Mouse (Mus musculus): ENCODE measurements around the gene Hibch.
A peak's percentile ranks its signal among the peaks of the same experiment; 100 is the strongest.
"Not testable (repeated sequence)": the region's sequence is repeated elsewhere in the genome, so short reads cannot be mapped to it uniquely, and the experiment has no call there.

Hibch gene

DNA sequence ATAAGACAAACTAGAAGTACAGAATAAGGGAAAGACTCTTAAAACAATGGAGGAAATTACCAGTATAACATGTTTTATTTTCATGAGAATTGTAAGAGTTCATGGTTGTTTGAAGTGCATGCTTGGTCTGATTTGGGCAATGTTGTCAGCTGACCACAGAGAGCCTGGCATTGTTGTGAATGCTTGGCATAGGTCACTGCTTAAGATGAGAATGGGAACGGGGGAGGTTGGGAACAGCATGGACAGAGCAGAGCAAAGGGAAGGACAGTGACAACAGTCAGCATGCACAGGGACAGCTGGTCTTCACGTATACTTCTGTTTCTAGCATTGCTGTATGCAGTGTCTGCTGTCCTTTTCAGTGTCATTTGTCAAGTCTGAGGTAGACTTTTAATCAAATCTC, 39.5 kb downstream of the Hibch start:
- DNase-seq (ENCODE audit: low read depth, low spot score): no peak

DNA sequence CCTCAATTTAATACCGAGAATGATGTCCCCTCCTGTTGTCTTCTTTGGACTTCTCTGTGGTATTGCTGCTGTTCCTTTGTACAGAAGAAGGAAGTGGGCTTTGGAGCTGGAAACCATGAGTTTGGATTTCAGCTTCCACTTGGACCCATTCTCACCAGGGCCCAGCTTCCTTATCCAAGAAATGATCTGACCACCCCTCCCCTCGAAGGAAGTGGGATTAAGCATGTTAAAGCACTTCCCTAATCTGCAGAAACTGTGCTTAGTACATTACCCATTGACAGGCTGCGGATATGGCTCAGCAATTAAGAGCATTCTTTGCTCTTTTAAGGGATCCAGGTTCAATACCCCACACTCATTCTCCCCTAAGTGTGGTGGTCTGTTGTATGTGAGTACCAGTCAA, 65.1 kb downstream of the Hibch start:
- no peak for DNase-seq (ENCODE audit: low read depth, low spot score)

DNA sequence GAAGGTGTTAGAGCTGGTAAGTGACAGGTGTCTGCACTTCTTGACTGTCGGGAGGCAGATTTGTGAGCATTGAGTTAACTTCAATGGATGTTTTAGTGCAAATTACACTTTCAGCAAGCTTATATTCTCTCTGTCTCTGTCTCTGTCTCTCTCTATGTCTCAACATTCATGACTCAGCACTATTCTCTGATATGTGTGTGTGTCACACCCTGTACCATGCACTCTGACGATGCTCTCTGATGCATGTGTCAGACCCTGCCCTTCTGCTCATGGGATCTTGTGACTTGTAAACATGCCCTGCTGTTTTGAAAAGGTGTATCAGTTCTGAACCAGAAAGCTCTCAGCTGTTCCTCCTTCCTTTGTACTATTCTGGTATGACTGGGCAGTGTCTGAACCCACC, 71.9 kb downstream of the Hibch start:
- no peak for DNase-seq (ENCODE audit: low read depth, low spot score)

DNA sequence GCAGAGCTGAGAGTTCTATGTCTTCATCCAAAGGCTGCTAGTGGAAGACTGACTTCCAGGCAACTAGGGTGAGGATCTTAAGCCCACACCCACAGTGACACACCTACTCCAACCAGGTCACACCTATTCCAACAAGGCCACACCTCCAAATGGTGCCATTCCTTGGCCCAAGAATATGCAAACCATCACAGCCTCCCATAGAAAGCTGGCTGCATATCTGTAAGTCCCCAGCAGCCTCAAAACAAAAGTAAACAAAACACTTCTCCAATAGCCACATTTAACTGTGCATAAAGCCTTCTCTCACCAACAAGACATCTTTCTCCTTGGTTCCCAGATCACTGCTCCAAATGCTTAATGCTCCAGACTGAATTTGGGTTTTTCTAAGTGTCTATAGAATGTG, 74.2 kb downstream of the Hibch start:
- not testable (repeated sequence) for DNase-seq (ENCODE audit: low read depth, low spot score)

DNA sequence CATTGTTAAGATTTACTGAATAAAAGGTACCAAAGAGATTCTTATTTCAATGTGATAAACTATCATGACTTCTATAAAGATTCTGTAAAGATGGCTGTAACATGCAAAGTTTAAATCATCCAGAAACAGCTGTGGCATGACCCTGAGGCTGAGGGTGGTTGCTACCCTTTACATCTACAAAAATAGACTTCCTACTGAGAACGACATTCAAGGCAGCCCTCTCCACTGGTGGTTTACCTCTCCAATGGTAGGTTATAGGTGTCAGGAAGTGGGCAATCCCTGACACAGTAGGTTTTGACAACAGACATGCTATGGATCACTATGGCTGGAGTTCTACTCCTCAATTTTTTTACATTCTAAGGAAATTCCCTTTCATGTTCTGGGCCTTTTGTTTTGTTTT, 79.8 kb downstream of the Hibch start:
- not testable (repeated sequence) for DNase-seq (ENCODE audit: low read depth, low spot score)

DNA sequence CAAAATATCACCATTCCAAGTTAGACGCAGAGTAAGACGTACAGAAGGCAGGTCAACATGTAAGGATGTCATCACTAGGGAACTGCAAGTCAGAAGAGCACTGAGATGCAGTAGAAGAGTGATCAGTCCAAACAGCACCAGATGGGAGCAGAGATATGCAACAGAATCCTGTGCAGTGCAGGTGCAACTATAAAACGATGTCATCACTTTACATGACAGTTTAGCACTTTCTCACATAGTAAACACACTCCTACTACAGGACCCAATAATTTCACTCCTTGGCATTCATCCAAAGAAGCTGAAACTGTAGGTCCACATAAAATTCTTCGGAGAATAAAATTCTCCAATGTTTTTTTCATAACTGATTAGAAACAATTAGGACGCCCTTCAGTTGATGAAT, 89.8 kb downstream of the Hibch start:
- DNase-seq (ENCODE audit: low read depth, low spot score): no peak

DNA sequence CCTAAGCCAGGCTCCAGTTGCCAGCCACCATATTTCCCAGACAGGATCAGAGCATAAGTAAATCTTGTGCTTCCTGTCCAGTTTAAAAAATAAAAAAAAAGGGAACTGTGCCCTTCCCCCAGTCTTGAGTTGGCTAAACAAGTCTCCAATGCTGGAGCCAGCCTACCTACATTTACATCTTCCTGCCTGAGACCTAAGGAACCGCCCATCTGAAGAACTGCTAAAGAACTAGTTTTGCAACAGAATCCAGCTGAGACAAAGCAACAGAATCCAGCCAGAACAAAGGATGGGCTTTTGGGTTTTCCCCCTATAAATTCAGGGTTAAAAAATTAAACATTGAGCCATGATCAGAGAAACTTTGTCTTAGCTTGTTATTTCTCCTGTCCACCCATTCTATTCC, 94.3 kb downstream of the Hibch start:
- DNase-seq (ENCODE audit: low read depth, low spot score): no peak

DNA sequence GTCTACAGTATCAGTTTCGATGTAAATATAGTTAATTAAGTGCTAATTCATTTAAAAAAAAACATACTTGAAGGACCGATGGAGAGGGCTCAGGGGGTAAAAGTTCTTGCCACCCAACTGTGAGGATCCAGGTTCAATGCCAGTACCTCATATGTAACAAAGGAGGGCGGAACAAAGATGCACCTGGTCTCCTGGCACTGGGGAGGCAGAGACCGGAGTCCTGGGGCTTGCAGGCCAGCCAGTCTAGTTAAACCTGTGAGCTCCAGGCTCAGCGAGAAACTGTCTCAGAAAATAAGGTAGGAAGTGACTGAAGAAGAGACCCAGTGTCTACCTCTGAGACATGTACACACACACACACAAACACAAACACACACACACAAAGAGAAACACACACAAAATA, 103.2 kb downstream of the Hibch start:
- DNase-seq (ENCODE audit: low read depth, low spot score): no peak

DNA sequence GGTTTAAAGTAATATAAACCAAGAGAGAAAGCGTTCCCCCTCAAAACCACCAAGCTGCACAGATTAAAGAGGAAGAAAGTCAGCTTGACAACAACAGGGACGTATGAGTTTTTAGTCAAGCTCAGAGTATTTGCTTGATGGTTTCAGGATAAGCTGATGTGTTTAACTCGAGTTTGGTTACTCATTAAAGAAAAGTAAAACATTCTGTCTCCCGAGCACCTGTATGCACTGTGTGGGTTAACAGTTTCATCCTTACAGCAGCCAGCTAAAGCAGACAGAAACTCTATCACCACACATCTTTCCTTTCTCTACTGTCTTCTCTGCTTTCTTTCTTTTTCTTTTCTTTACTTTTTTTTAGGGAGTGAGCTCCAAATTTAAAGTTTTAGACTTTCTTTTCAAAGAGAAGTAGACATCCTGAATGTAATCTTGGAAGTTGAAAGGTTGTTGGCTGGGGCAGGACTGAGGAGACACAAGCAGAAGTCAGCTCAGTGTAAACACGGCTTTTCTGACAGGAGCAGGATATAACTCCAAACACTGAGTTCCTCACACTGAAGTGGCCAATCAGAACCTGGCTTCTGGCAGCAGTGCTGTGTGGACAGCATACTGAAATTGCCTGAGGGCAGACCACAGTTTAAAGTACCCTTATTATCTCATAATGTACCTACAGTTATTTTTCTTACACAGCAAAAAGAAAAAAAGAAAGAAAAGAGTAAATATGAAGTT, 106.6 kb downstream of the Hibch start:
- DNase-seq (ENCODE audit: low read depth, low spot score): peak; percentile 35

DNA sequence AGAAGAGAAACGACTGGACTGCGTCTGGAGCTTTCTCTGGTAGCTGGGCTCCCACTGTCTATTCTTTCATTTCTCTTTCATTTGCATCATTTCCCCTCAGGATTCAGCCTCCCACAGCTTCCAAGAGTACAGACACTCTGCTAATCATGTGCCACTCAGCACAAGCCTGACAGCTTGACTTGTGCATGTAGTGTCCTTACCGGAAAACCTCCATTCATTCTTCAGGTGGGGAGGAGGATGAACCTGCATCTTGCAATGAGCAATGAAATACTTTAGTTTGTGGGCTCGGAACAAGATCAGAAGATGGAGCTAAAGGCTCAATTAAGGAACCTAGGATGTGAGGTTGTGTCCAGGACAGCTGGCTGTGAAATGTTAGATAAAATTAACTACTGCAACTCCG, 107.4 kb downstream of the Hibch start:
- no peak for DNase-seq (ENCODE audit: low read depth, low spot score)

DNA sequence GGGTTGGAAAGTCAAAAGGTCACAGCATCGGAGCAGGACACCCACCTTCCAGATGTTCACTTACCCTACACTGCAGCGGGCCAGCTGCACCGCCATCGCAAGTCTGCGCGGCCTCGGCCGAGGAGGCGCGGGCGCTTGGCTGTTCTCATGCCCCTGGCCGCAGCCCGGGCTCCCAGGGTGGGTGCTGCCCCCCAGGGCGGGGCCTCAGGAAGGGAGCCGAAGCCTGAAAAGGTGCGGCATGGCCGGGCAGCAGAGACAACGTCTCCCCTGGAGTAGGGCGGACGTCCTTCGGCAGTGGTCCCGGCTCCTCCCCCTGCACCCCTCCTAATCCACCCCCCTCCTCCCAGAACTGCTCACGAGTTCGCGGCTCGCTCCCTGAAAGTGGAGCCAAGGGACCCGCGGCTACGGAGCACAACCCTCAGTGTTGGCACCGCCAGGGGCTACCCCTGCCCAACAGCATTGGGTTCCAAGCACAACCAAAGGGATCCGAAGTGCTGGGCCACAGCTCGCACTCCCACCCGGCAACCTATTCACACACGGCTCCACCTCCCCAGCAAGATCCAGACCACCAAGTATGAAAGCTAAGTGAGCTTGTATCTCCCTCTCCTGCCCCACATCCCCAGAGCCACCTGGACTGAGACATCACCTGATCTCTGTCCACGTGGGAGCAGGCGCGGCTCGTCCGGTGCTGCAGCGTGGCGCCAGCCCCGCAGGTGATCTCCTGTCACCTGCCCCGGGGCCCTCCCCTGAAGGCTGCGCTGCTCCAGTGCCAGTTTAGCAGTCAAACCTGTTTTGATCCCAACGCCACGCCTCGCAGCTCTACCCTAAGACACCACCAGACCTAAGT, 108.0 kb downstream of the Hibch start:
- DNase-seq (ENCODE audit: low read depth, low spot score): no peak

DNA sequence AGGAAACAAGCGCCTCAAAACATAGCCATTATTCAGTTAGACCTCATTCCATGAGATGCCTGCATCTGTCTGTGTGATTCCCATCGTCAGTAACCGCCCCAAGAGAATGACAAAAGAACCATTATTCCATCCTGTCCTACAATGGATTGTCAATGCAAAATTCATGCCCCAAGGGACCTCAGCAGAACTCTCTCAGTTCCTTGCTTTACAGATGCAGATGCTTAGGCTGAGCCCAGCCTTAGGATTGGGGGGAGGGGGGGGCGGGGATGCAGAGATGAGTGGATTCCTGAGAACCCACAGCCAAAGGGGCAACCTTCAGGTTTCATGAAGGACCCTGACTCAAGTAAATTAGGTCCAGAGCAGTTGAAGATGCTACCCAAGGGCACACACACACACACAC, 108.8 kb downstream of the Hibch start:
- DNase-seq (ENCODE audit: low read depth, low spot score): no peak

DNA sequence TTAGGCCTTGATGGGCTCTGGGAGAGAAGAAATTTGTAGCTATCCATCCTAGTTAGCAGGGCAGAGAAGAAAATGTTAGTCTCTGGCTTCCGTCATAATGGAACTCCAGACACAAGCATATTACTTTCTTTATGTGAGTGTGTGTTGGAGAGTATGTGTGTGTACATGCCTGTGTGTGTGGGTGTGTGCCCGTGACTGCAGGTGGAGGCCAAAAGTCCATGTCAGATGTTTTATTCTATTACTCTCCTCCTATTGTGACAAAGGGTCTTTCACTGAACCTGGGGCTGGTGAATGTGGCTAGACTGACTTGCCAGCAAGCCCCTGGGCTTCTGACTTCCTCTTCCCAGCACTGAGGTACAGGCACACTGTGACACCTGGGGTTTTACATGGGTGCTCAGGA, 109.7 kb downstream of the Hibch start:
- no peak for DNase-seq (ENCODE audit: low read depth, low spot score)

DNA sequence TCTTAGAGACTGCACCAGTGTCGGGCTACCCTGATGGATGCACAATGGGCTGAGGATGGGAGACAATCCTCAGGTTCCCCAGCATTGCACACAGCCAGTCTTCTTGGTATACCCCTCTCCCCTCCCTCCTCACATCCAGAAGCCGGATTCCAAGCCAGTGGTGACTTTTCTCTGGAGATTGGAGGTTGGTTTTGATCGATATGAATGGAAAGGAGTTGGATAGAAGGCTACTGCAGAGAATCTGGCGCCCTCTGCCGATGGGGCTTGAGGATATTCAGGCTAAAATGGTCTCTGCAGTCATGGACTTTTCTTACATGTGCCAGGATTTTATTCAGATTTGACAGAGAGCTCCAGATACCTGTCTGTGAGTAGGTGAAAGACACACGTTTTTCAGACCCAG, 110.4 kb downstream of the Hibch start:
- DNase-seq (ENCODE audit: low read depth, low spot score): peak; percentile 67

DNA sequence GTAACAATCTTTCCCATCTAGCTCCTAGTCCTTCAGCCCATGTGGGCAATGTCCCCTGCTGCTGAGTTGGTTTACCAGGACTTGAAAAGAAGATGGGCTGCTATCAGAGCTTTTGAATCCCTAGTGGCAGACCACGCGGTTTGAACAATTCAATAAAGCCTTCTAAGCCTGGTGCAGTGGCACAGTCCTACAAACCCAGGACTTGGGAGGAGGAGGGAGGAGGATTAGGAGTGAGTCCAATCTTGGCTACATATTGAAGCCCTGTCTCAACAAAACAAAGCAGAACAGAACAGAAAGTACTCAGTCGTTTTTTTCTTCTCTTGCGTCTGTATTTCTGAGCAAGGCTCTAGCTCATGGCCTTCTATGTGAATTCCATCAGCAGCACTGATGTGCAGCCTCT, 112.0 kb downstream of the Hibch start:
- no peak for DNase-seq (ENCODE audit: low read depth, low spot score)

DNA sequence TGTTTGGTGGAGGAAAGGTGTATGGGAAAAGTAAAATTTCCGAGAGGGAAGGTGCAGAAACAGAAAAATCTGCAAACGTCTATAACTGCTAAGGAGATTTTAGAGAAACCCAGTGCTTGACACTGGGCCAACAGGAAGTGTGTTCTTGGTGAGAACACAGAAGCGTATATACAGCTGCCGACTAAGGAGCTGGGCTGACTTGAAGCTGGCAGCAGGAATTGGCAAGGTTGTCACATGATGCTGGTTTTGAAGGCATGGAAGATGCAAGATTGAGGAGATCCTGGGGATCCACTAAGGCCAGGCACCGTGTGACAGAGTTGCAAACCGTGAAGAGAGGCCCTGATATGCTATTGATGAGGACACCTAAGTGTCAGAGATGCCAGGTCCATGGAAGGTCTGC, 115.5 kb downstream of the Hibch start:
- DNase-seq (ENCODE audit: low read depth, low spot score): no peak

DNA sequence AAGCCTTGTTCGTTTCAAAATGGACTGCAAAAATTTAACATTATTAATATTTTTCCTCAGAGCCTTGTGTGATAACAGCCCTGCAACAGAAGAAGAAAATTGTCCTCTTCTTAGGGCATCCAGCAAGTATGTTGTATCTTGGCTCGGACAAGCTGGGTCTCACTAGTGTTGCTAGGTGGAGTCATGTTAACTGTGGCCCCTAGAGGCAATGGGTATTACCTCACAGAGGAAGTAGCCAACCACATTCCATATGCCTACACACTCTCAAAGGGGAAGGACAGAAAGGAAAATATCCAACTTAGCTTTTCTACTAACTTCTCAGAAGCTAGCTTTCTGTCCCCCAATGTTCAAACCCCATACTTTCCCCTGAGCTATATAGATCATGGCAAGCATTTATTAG, 118.4 kb downstream of the Hibch start:
- DNase-seq (ENCODE audit: low read depth, low spot score): peak; percentile 15

DNA sequence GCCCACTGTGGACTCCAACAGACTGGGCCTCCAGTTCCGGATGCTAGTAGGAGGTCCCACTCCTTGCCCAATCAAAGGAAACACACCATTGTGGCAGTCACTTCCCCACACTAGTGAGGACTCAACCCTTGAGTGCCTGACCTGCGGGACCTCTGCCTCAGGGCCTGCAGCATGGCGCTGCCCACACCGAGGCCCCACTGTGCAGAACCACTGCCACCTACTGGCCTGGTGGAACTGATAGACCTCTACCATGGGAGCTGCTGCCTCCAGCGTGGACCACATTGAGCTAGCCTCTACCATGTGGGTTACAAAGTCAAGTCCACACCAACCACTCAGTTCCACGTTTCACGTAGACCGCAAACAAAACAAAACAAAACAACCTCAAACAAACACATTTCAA, 119.9 kb downstream of the Hibch start:
- no peak for DNase-seq (ENCODE audit: low read depth, low spot score)
